11 mouse cellular contexts compared by ENCODE assay signal in genomic region chr6:37332846-37333245, GRCm38 (mm10).
"Had no signal": no experiment of that assay in that cellular context is flagged by ENCODE, and none has a peak within 500 bp of the region (broad histone marks: within the 10 kb centered on the region; RNA-seq: fewer than 3 reads in every experiment).

No protein-coding gene starts in this region.

- H3K27ac ChIP-seq: liver, embryonic 15.5 days; midbrain, embryonic 15.5 days; neural tube, embryonic 12.5 days had no signal

- H3K27me3 ChIP-seq: liver, embryonic 15.5 days; midbrain, embryonic 15.5 days; neural tube, embryonic 12.5 days had no signal

- H3K36me3 ChIP-seq: midbrain, embryonic 15.5 days; neural tube, embryonic 12.5 days had no signal

- DNase-seq: layer of hippocampus, adult 9-11 months; layer of hippocampus, postnatal 36 days; lung, adult 2 months; lung, postnatal 36 days; thymus, adult 18-20 months; thymus, postnatal 14 days had no signal

- H3K4me2 ChIP-seq: liver, embryonic 11.5 days; liver, embryonic 15.5 days; midbrain, embryonic 15.5 days; neural tube, embryonic 12.5 days had no signal

- H3K4me1 ChIP-seq: liver, embryonic 15.5 days had no signal

- ATAC-seq: lung, postnatal 0 days; midbrain, embryonic 15.5 days had no signal

- H3K4me3 ChIP-seq: liver, embryonic 15.5 days; midbrain, embryonic 15.5 days; neural tube, embryonic 12.5 days had no signal

- H3K9ac ChIP-seq: liver, embryonic 15.5 days; midbrain, embryonic 15.5 days; neural tube, embryonic 12.5 days had no signal

- H3K9me3 ChIP-seq: liver, embryonic 15.5 days; midbrain, embryonic 15.5 days; neural tube, embryonic 12.5 days had no signal
